Mouse (Mus musculus): ENCODE data around the gene Agfg2. TPM values are rescaled to one million over a fixed set of nuclear protein-coding genes. Genes with fewer than 3 reads are reported as not detected.

Agfg2 gene
- polyA plus RNA-seq, 1 experiment from 2014 or later: 13.7 TPM

- H3K4me2 ChIP-seq (replicated peaks; ENCODE audit: low read depth, low read length): no peak overlapping the region
- H3K36me3 ChIP-seq (ENCODE audit: control insufficient read depth, insufficient read depth, low read length): no peaks in the 10 kb centered on the region
- ATAC-seq (ENCODE audit: low FRiP score) (no peak), DNase-seq (ENCODE audit: low spot score) (no peak)
- no peak overlapping the region for H3K4me3 ChIP-seq (ENCODE audit: low read depth, low read length)
- H3K27ac ChIP-seq (ENCODE audit: low read depth, low read length): no peak overlapping the region
- H3K9ac ChIP-seq (ENCODE audit: low read depth, low read length): no peak overlapping the region
- H3K9me3 ChIP-seq (ENCODE audit: control insufficient read depth, low read length): no peaks in the 10 kb centered on the region
- no peaks in the 10 kb centered on the region for H3K27me3 ChIP-seq (ENCODE audit: control insufficient read depth, insufficient read depth, low read length)
- WGBS: 89% methylated on average over 3 of the region's 3 CpGs
- H3K4me1 ChIP-seq (replicated peaks; ENCODE audit: control insufficient read depth, insufficient read depth, low read length): no peaks in the 10 kb centered on the region
Observed at GRCm38 (mm10) chr5:137689974-137690373, 5.4 kb upstream of the Agfg2 start.

GRCm38 (mm10) chr5:137686127-137686790 lies 1.7 kb upstream of the Agfg2 start:
- Histone ChIP-seq H3K9ac (ENCODE audit: low read depth, low read length) (no peak overlapping the region), H3K4me1 (replicated peaks; ENCODE audit: control insufficient read depth, insufficient read depth, low read length) (no peaks in the 10 kb centered on the region), H3K4me2 (replicated peaks; ENCODE audit: low read depth, low read length) (no peak overlapping the region), H3K9me3 (ENCODE audit: control insufficient read depth, low read length) (no peaks in the 10 kb centered on the region), H3K4me3 (ENCODE audit: low read depth, low read length) (no peak overlapping the region), H3K27ac (ENCODE audit: low read depth, low read length) (no peak overlapping the region), H3K27me3 (ENCODE audit: control insufficient read depth, insufficient read depth, low read length) (no peaks in the 10 kb centered on the region), H3K36me3 (ENCODE audit: control insufficient read depth, insufficient read depth, low read length) (no peaks in the 10 kb centered on the region)
- no peak for ATAC-seq (ENCODE audit: low FRiP score)
- 84% methylated on average over 6 of the region's 6 CpGs for WGBS
- DNase-seq (ENCODE audit: low spot score): no peak

GRCm38 (mm10) chr5:137685653-137686052 lies 1.1 kb upstream of the Agfg2 start:
- Histone ChIP-seq H3K9me3 (ENCODE audit: control insufficient read depth, low read length) (no peaks in the 10 kb centered on the region), H3K4me2 (replicated peaks; ENCODE audit: low read depth, low read length) (no peak overlapping the region), H3K9ac (ENCODE audit: low read depth, low read length) (no peak overlapping the region), H3K4me1 (replicated peaks; ENCODE audit: control insufficient read depth, insufficient read depth, low read length) (no peaks in the 10 kb centered on the region), H3K4me3 (ENCODE audit: low read depth, low read length) (no peak overlapping the region), H3K27ac (ENCODE audit: low read depth, low read length) (no peak overlapping the region), H3K36me3 (ENCODE audit: control insufficient read depth, insufficient read depth, low read length) (no peaks in the 10 kb centered on the region), H3K27me3 (ENCODE audit: control insufficient read depth, insufficient read depth, low read length) (no peaks in the 10 kb centered on the region)
- 95% methylated on average over 3 of the region's 3 CpGs for WGBS
- no peak for DNase-seq (ENCODE audit: low spot score)
- ATAC-seq (ENCODE audit: low FRiP score): no peak

- 19% methylated on average over 28 of the region's 28 CpGs for WGBS
- Histone ChIP-seq H3K4me1 (replicated peaks; ENCODE audit: control insufficient read depth, insufficient read depth, low read length) (no peaks in the 10 kb centered on the region), H3K4me3 (ENCODE audit: low read depth, low read length) (peak overlapping the region; percentile 74), H3K27ac (ENCODE audit: low read depth, low read length) (peak overlapping the region; percentile 60; the same call in 1 of the 2 replicates), H3K9me3 (ENCODE audit: control insufficient read depth, low read length) (no peaks in the 10 kb centered on the region), H3K9ac (ENCODE audit: low read depth, low read length) (peak overlapping the region; percentile 64), H3K36me3 (ENCODE audit: control insufficient read depth, insufficient read depth, low read length) (no peaks in the 10 kb centered on the region), H3K4me2 (replicated peaks; ENCODE audit: low read depth, low read length) (peak overlapping the region; percentile 92), H3K27me3 (ENCODE audit: control insufficient read depth, insufficient read depth, low read length) (no peaks in the 10 kb centered on the region)
- DNase-seq (ENCODE audit: low spot score) (peak; percentile 27), ATAC-seq (ENCODE audit: low FRiP score) (peak; percentile 26; the same call in 1 of the 2 replicates)
Observed at GRCm38 (mm10) chr5:137683388-137684293, 885 bp downstream of the Agfg2 start.

- Histone ChIP-seq H3K4me3 (ENCODE audit: low read depth, low read length) (no peak overlapping the region), H3K9ac (ENCODE audit: low read depth, low read length) (no peak overlapping the region), H3K9me3 (ENCODE audit: control insufficient read depth, low read length) (no peaks in the 10 kb centered on the region), H3K27ac (ENCODE audit: low read depth, low read length) (no peak overlapping the region), H3K4me2 (replicated peaks; ENCODE audit: low read depth, low read length) (no peak overlapping the region), H3K27me3 (ENCODE audit: control insufficient read depth, insufficient read depth, low read length) (no peaks in the 10 kb centered on the region), H3K4me1 (replicated peaks; ENCODE audit: control insufficient read depth, insufficient read depth, low read length) (no peaks in the 10 kb centered on the region), H3K36me3 (ENCODE audit: control insufficient read depth, insufficient read depth, low read length) (no peaks in the 10 kb centered on the region)
- ATAC-seq (ENCODE audit: low FRiP score) (no peak), DNase-seq (ENCODE audit: low spot score) (no peak)
- WGBS: 86% methylated on average over 6 of the region's 6 CpGs
Observed at GRCm38 (mm10) chr5:137682526-137682925, 2.0 kb downstream of the Agfg2 start.

GRCm38 (mm10) chr5:137679726-137680125 lies 4.8 kb downstream of the Agfg2 start:
- Histone ChIP-seq H3K27me3 (ENCODE audit: control insufficient read depth, insufficient read depth, low read length) (no peaks in the 10 kb centered on the region), H3K4me2 (replicated peaks; ENCODE audit: low read depth, low read length) (no peak overlapping the region), H3K4me3 (ENCODE audit: low read depth, low read length) (no peak overlapping the region), H3K9me3 (ENCODE audit: control insufficient read depth, low read length) (no peaks in the 10 kb centered on the region), H3K27ac (ENCODE audit: low read depth, low read length) (no peak overlapping the region), H3K9ac (ENCODE audit: low read depth, low read length) (no peak overlapping the region), H3K36me3 (ENCODE audit: control insufficient read depth, insufficient read depth, low read length) (no peaks in the 10 kb centered on the region), H3K4me1 (replicated peaks; ENCODE audit: control insufficient read depth, insufficient read depth, low read length) (no peaks in the 10 kb centered on the region)
- DNase-seq (ENCODE audit: low spot score): no peak
- WGBS: 86% methylated on average over 4 of the region's 4 CpGs
- ATAC-seq (ENCODE audit: low FRiP score): no peak

- Histone ChIP-seq H3K4me3 (ENCODE audit: low read depth, low read length) (no peak overlapping the region), H3K27ac (ENCODE audit: low read depth, low read length) (no peak overlapping the region), H3K4me2 (replicated peaks; ENCODE audit: low read depth, low read length) (no peak overlapping the region), H3K36me3 (ENCODE audit: control insufficient read depth, insufficient read depth, low read length) (no peaks in the 10 kb centered on the region), H3K4me1 (replicated peaks; ENCODE audit: control insufficient read depth, insufficient read depth, low read length) (no peaks in the 10 kb centered on the region), H3K27me3 (ENCODE audit: control insufficient read depth, insufficient read depth, low read length) (no peaks in the 10 kb centered on the region), H3K9me3 (ENCODE audit: control insufficient read depth, low read length) (no peaks in the 10 kb centered on the region), H3K9ac (ENCODE audit: low read depth, low read length) (no peak overlapping the region)
- DNase-seq (ENCODE audit: low spot score) (no peak), ATAC-seq (ENCODE audit: low FRiP score) (no peak)
- 97% methylated on average over 3 of the region's 3 CpGs for WGBS
Observed at GRCm38 (mm10) chr5:137678736-137679135, 5.8 kb downstream of the Agfg2 start.

GRCm38 (mm10) chr5:137677859-137678258 lies 6.7 kb downstream of the Agfg2 start:
- Histone ChIP-seq H3K4me3 (ENCODE audit: low read depth, low read length) (no peak overlapping the region), H3K9ac (ENCODE audit: low read depth, low read length) (no peak overlapping the region), H3K27ac (ENCODE audit: low read depth, low read length) (no peak overlapping the region), H3K4me2 (replicated peaks; ENCODE audit: low read depth, low read length) (no peak overlapping the region), H3K4me1 (replicated peaks; ENCODE audit: control insufficient read depth, insufficient read depth, low read length) (no peaks in the 10 kb centered on the region), H3K27me3 (ENCODE audit: control insufficient read depth, insufficient read depth, low read length) (no peaks in the 10 kb centered on the region), H3K9me3 (ENCODE audit: control insufficient read depth, low read length) (no peaks in the 10 kb centered on the region), H3K36me3 (ENCODE audit: control insufficient read depth, insufficient read depth, low read length) (no peaks in the 10 kb centered on the region)
- WGBS: 98% methylated on average over 8 of the region's 8 CpGs
- no peak for ATAC-seq (ENCODE audit: low FRiP score)
- DNase-seq (ENCODE audit: low spot score): no peak

Measured in hindbrain, embryonic 11.5 days (tissue).